Comparison of ENCODE assay signal across 11 mouse cellular contexts in genomic region chr10:41500941-41501340, GRCm38 (mm10). TPM values are rescaled to one million over a fixed set of nuclear protein-coding genes. Genes with fewer than 3 reads are reported as not detected.
DNase-seq lines count a peak whose midpoint lies in the region; ATAC-seq and TF ChIP-seq lines count a peak whose summit lies in the region.
"Had no signal": no experiment of that assay in that cellular context is flagged by ENCODE, and none has a peak within 500 bp of the region (broad histone marks: within the 10 kb centered on the region; RNA-seq: fewer than 3 reads in every experiment).

No protein-coding gene starts in this region.

- H3K36me3 ChIP-seq in hindbrain, embryonic 14.5 days (replicated peaks; ENCODE audit: control insufficient read depth, insufficient read depth) = no peaks in the 10 kb centered on the region
- no peaks in the 10 kb centered on the region for H3K36me3 ChIP-seq in hindbrain, embryonic 11.5 days (ENCODE audit: control insufficient read depth, insufficient read depth, low read length)
- no peaks in the 10 kb centered on the region for H3K36me3 ChIP-seq in neural tube, embryonic 15.5 days
- H3K36me3 ChIP-seq in myocyte (ENCODE audit: control insufficient read depth, insufficient read depth) = no peaks in the 10 kb centered on the region
- H3K36me3 ChIP-seq in midbrain, embryonic 15.5 days (replicated peaks) = no peaks in the 10 kb centered on the region
- H3K36me3 ChIP-seq: G1E; midbrain, embryonic 10.5 days had no signal

- H3K4me3 ChIP-seq in hindbrain, embryonic 14.5 days (replicated peaks; ENCODE audit: low read length) = no peak overlapping the region
- no peak overlapping the region for H3K4me3 ChIP-seq in hindbrain, embryonic 11.5 days (ENCODE audit: low read depth, low read length)
- no peak overlapping the region for H3K4me3 ChIP-seq in neural tube, embryonic 15.5 days (replicated peaks)
- no peak overlapping the region for H3K4me3 ChIP-seq in myocyte
- H3K4me3 ChIP-seq in midbrain, embryonic 15.5 days = no peak overlapping the region
- H3K4me3 ChIP-seq: midbrain, embryonic 10.5 days had no signal

- DNase-seq in hindbrain, embryonic 14.5 days (ENCODE audit: low spot score) = peak; percentile 52
- no peak for DNase-seq in hindbrain, embryonic 11.5 days (ENCODE audit: low spot score)
- no peak for DNase-seq in neural tube, embryonic 10.5 days (ENCODE audit: extremely low spot score, low spot score)
- peak; percentile 81 for DNase-seq in heart, adult 8-10 months (ENCODE audit: low spot score)
- DNase-seq in ovary, postnatal 10 days (ENCODE audit: low spot score) = no peak
- DNase-seq: cerebellum, adult 18-20 months had no signal

- H3K9me3 ChIP-seq in hindbrain, embryonic 14.5 days (ENCODE audit: control insufficient read depth, low read length) = no peaks in the 10 kb centered on the region
- no peaks in the 10 kb centered on the region for H3K9me3 ChIP-seq in hindbrain, embryonic 11.5 days (ENCODE audit: control insufficient read depth, low read length)
- no peaks in the 10 kb centered on the region for H3K9me3 ChIP-seq in neural tube, embryonic 15.5 days (replicated peaks)
- no peaks in the 10 kb centered on the region for H3K9me3 ChIP-seq in midbrain, embryonic 15.5 days
- H3K9me3 ChIP-seq: G1E; midbrain, embryonic 10.5 days had no signal

- no peaks in the 10 kb centered on the region for H3K4me1 ChIP-seq in hindbrain, embryonic 14.5 days (replicated peaks; ENCODE audit: control insufficient read depth, insufficient read depth, low read length)
- no peaks in the 10 kb centered on the region for H3K4me1 ChIP-seq in hindbrain, embryonic 11.5 days (replicated peaks; ENCODE audit: control insufficient read depth, insufficient read depth, low read length)
- H3K4me1 ChIP-seq in neural tube, embryonic 15.5 days = no peaks in the 10 kb centered on the region
- H3K4me1 ChIP-seq in midbrain, embryonic 15.5 days = no peaks in the 10 kb centered on the region
- H3K4me1 ChIP-seq: midbrain, embryonic 10.5 days had no signal

- H3K27me3 ChIP-seq in hindbrain, embryonic 14.5 days (ENCODE audit: control insufficient read depth, insufficient read depth, low read length) = no peaks in the 10 kb centered on the region
- no peaks in the 10 kb centered on the region for H3K27me3 ChIP-seq in hindbrain, embryonic 11.5 days (ENCODE audit: control insufficient read depth, insufficient read depth, low read length)
- no peaks in the 10 kb centered on the region for H3K27me3 ChIP-seq in neural tube, embryonic 15.5 days (replicated peaks)
- H3K27me3 ChIP-seq in myocyte (ENCODE audit: control insufficient read depth, insufficient read depth, insufficient read length) = peaks cover 3% of the 10 kb centered on the region
- no peaks in the 10 kb centered on the region for H3K27me3 ChIP-seq in midbrain, embryonic 15.5 days (replicated peaks)

- no peak for TF ChIP-seq POLR2A in myocyte (IDR thresholded peaks at IDR 0.05; ENCODE audit: insufficient read length, low read depth)

- H3K9ac ChIP-seq in hindbrain, embryonic 14.5 days = no peak overlapping the region
- no peak overlapping the region for H3K9ac ChIP-seq in hindbrain, embryonic 11.5 days (ENCODE audit: low read depth, low read length)
- no peak overlapping the region for H3K9ac ChIP-seq in neural tube, embryonic 15.5 days (replicated peaks)
- H3K9ac ChIP-seq in midbrain, embryonic 15.5 days = no peak overlapping the region

- WGBS in hindbrain, embryonic 14.5 days = 60% methylated on average over 4 of the region's 4 CpGs
- WGBS in hindbrain, embryonic 11.5 days = 72% methylated on average over 4 of the region's 4 CpGs
- 62% methylated on average over 4 of the region's 4 CpGs for WGBS in neural tube, embryonic 15.5 days
- 62% methylated on average over 4 of the region's 4 CpGs for WGBS in midbrain, embryonic 15.5 days

- H3K79me2 ChIP-seq in myocyte (ENCODE audit: control insufficient read depth, insufficient read depth) = no peaks in the 10 kb centered on the region

- no peak overlapping the region for H3K4me2 ChIP-seq in hindbrain, embryonic 14.5 days (replicated peaks)
- no peak overlapping the region for H3K4me2 ChIP-seq in hindbrain, embryonic 11.5 days (replicated peaks; ENCODE audit: low read depth, low read length)
- no peak overlapping the region for H3K4me2 ChIP-seq in neural tube, embryonic 15.5 days
- peak overlapping the region; percentile 20 for H3K4me2 ChIP-seq in myocyte (ENCODE audit: low read depth)
- no peak overlapping the region for H3K4me2 ChIP-seq in midbrain, embryonic 15.5 days

- no peak for ATAC-seq in hindbrain, embryonic 14.5 days (ENCODE audit: low FRiP score)
- no peak for ATAC-seq in hindbrain, embryonic 11.5 days (ENCODE audit: low FRiP score)
- 0 out of 2 replicates have a peak, but pooled peaks have one; percentile 30 for ATAC-seq in neural tube, embryonic 15.5 days (ENCODE audit: low FRiP score)
- no peak for ATAC-seq in midbrain, embryonic 15.5 days (replicated peaks)

- no peak overlapping the region for H3K27ac ChIP-seq in hindbrain, embryonic 14.5 days
- H3K27ac ChIP-seq in hindbrain, embryonic 11.5 days (ENCODE audit: low read depth, low read length) = no peak overlapping the region
- H3K27ac ChIP-seq in neural tube, embryonic 15.5 days (replicated peaks) = 0 out of 2 replicates have a peak overlapping the region, but pooled peaks have one; percentile 1
- H3K27ac ChIP-seq in midbrain, embryonic 15.5 days = no peak overlapping the region
- H3K27ac ChIP-seq: midbrain, embryonic 10.5 days had no signal

- no peak overlapping the region for H3ac ChIP-seq in myocyte (ENCODE audit: control insufficient read depth, insufficient read length)

TF ChIP-seq in myocyte, 11 proteins besides CTCF, POLR2A, EP300 and RAD21:
- TF ChIP-seq MYOG (IDR thresholded peaks at IDR 0.05; ENCODE audit: control insufficient read depth in 1 of 3, insufficient read depth in 1 of 3, insufficient read length in 2 of 3, low read depth in 2 of 3) (no peak), TCF12 (IDR thresholded peaks at IDR 0.05; ENCODE audit: insufficient read depth, poor library complexity, severe bottlenecking) (no peak), USF1 (IDR thresholded peaks at IDR 0.05; ENCODE audit: low read depth) (peak; percentile 72), REST (IDR thresholded peaks at IDR 0.05; ENCODE audit: insufficient read depth, insufficient read length) (no peak), MYOD1 (IDR thresholded peaks at IDR 0.05; ENCODE audit: control insufficient read depth in 1 of 3, insufficient read length in 2 of 3, low read depth in 2 of 3) (no peak), SRF (IDR thresholded peaks at IDR 0.05; ENCODE audit: control insufficient read depth, insufficient read length, low read depth) (peak; percentile 46), TCF3 (IDR thresholded peaks at IDR 0.05; ENCODE audit: insufficient read length, low read depth) (no peak), MAX (IDR thresholded peaks at IDR 0.05; ENCODE audit: low read depth) (no peak), E2F4 (IDR thresholded peaks at IDR 0.05; ENCODE audit: insufficient read depth) (no peak)

RNA-seq across cellular contexts. Expression of gene Ppil6, which starts 10.7 kb away (rescaled TPM):
- polyA plus RNA-seq in hindbrain, embryonic 14.5 days (2014; fragmentation: Nextera tagmentation; extraction: Ambion mirVana) = 2.3 and 6.1 TPM in 2 replicates
- 1.3 and 1.4 TPM in 2 replicates for polyA plus RNA-seq in hindbrain, embryonic 11.5 days (2014; fragmentation: Nextera tagmentation; extraction: Ambion mirVana)
- polyA plus RNA-seq in neural tube, embryonic 15.5 days (2015; fragmentation: Nextera tagmentation; extraction: Ambion mirVana) = 4.2 and 4.6 TPM in 2 replicates
- 1 to 10 TPM in 2 of 4 experiments, under 1 TPM in 2; 0.78 to 1.4 (median 1.1) TPM for total RNA-seq in heart, adult 8-10 months (2022)
- polyA plus RNA-seq in myocyte (2012; fragmentation: generic; extraction: Trizol) = 0.64 TPM
- polyA plus RNA-seq in midbrain, embryonic 15.5 days (2015; fragmentation: Nextera tagmentation; extraction: Ambion mirVana) = 3.2 and 3.3 TPM in 2 replicates

RNA-seq across cellular contexts. Expression of gene Smpd2, which starts 10.8 kb away (rescaled TPM):
- 36.3 and 37.9 TPM in 2 replicates for polyA plus RNA-seq in hindbrain, embryonic 14.5 days (2014; fragmentation: Nextera tagmentation; extraction: Ambion mirVana)
- 45.9 and 47.6 TPM in 2 replicates for polyA plus RNA-seq in hindbrain, embryonic 11.5 days (2014; fragmentation: Nextera tagmentation; extraction: Ambion mirVana)
- 37.6 and 42.4 TPM in 2 replicates for polyA plus RNA-seq in neural tube, embryonic 15.5 days (2015; fragmentation: Nextera tagmentation; extraction: Ambion mirVana)
- 10 to 100 TPM; 30.1 to 40.2 (median 34.8) TPM for total RNA-seq in heart, adult 8-10 months (2022)
- polyA plus RNA-seq in myocyte (2012; fragmentation: generic; extraction: Trizol) = 26.4 TPM
- polyA plus RNA-seq in midbrain, embryonic 15.5 days (2015; fragmentation: Nextera tagmentation; extraction: Ambion mirVana) = 38.8 and 41.6 TPM in 2 replicates

RNA-seq across cellular contexts. Expression of gene Cd164, which starts 18.3 kb away (rescaled TPM):
- 68.4 and 75.7 TPM in 2 replicates for polyA plus RNA-seq in hindbrain, embryonic 14.5 days (2014; fragmentation: Nextera tagmentation; extraction: Ambion mirVana)
- 122 and 123 TPM in 2 replicates for polyA plus RNA-seq in hindbrain, embryonic 11.5 days (2014; fragmentation: Nextera tagmentation; extraction: Ambion mirVana)
- 49.9 and 78.2 TPM in 2 replicates for polyA plus RNA-seq in neural tube, embryonic 15.5 days (2015; fragmentation: Nextera tagmentation; extraction: Ambion mirVana)
- total RNA-seq in heart, adult 8-10 months (2022) = 100 to 1,000 TPM; 143 to 147 (median 145) TPM
- polyA plus RNA-seq in myocyte (2012; fragmentation: generic; extraction: Trizol) = 203 TPM
- polyA plus RNA-seq in midbrain, embryonic 15.5 days (2015; fragmentation: Nextera tagmentation; extraction: Ambion mirVana) = 43.8 and 48.7 TPM in 2 replicates

RNA-seq across cellular contexts. Expression of gene Mical1, which starts 24.8 kb away (rescaled TPM):
- 20.6 and 22.8 TPM in 2 replicates for polyA plus RNA-seq in hindbrain, embryonic 14.5 days (2014; fragmentation: Nextera tagmentation; extraction: Ambion mirVana)
- polyA plus RNA-seq in hindbrain, embryonic 11.5 days (2014; fragmentation: Nextera tagmentation; extraction: Ambion mirVana) = 26.6 and 28.1 TPM in 2 replicates
- 22.7 and 29.6 TPM in 2 replicates for polyA plus RNA-seq in neural tube, embryonic 15.5 days (2015; fragmentation: Nextera tagmentation; extraction: Ambion mirVana)
- 10 to 100 TPM in 2 of 4 experiments, 1 to 10 TPM in 2; 7.5 to 12.7 (median 9.8) TPM for total RNA-seq in heart, adult 8-10 months (2022)
- polyA plus RNA-seq in myocyte (2012; fragmentation: generic; extraction: Trizol) = 77.0 TPM
- polyA plus RNA-seq in midbrain, embryonic 15.5 days (2015; fragmentation: Nextera tagmentation; extraction: Ambion mirVana) = 19.6 and 21.5 TPM in 2 replicates

RNA-seq across cellular contexts. Expression of gene Zbtb24, which starts 50.8 kb away (rescaled TPM):
- polyA plus RNA-seq in hindbrain, embryonic 14.5 days (2014; fragmentation: Nextera tagmentation; extraction: Ambion mirVana) = 19.0 and 19.1 TPM in 2 replicates
- polyA plus RNA-seq in hindbrain, embryonic 11.5 days (2014; fragmentation: Nextera tagmentation; extraction: Ambion mirVana) = 20.1 TPM in 2 replicates
- 17.7 and 17.9 TPM in 2 replicates for polyA plus RNA-seq in neural tube, embryonic 15.5 days (2015; fragmentation: Nextera tagmentation; extraction: Ambion mirVana)
- 1 to 10 TPM; 6.5 to 9.3 (median 7.6) TPM for total RNA-seq in heart, adult 8-10 months (2022)
- 7.6 TPM for polyA plus RNA-seq in myocyte (2012; fragmentation: generic; extraction: Trizol)
- polyA plus RNA-seq in midbrain, embryonic 15.5 days (2015; fragmentation: Nextera tagmentation; extraction: Ambion mirVana) = 19.8 and 22.3 TPM in 2 replicates

Comparison
In these comparisons a context has a peak if more than half of its experiments do, and no peak if none do; other contexts are left out.
1. DNase-seq: peak in hindbrain, embryonic 14.5 days (single experiment) and heart, adult 8-10 months (single experiment); none in hindbrain, embryonic 11.5 days (single experiment), neural tube, embryonic 10.5 days (single experiment) and ovary, postnatal 10 days (single experiment).